In genomic region chr17:47144996-47145395, GRCm38 (mm10) we compare ENCODE assay signal across 10 mouse cellular contexts.
A peak's percentile ranks its signal among the peaks of the same experiment; 100 is the strongest.
DNase-seq lines count a peak whose midpoint lies in the region; ATAC-seq and TF ChIP-seq lines count a peak whose summit lies in the region.
"Had no signal": no experiment of that assay in that cellular context is flagged by ENCODE, and none has a peak within 500 bp of the region (broad histone marks: within the 10 kb centered on the region; RNA-seq: fewer than 3 reads in every experiment).

No protein-coding gene starts in this region.

- H3K4me3 ChIP-seq in layer of hippocampus, adult 2 months: peak overlapping the region; percentile 83
- H3K4me3 ChIP-seq in stomach, embryonic 15.5 days (replicated peaks): no peak overlapping the region
- H3K4me3 ChIP-seq in stomach, postnatal 0 days (ENCODE audit: low read depth, low read length): no peak overlapping the region
- H3K4me3 ChIP-seq in forebrain, postnatal 0 days (ENCODE audit: low read depth, low read length): 0 out of 2 replicates have a peak overlapping the region, but pooled peaks have one; percentile 66
- no peak overlapping the region for H3K4me3 ChIP-seq in stomach, embryonic 16.5 days (replicated peaks; ENCODE audit: low read length)

- H3K4me2 ChIP-seq in stomach, embryonic 15.5 days: no peak overlapping the region
- no peak overlapping the region for H3K4me2 ChIP-seq in stomach, postnatal 0 days (replicated peaks; ENCODE audit: low read depth)
- H3K4me2 ChIP-seq in forebrain, postnatal 0 days (ENCODE audit: low read depth): peak overlapping the region; percentile 78
- peak overlapping the region; percentile 82; the same call in 1 of the 2 replicates for H3K4me2 ChIP-seq in stomach, embryonic 16.5 days (ENCODE audit: low read depth, low read length)

- no peak for TF ChIP-seq EP300 in stomach, postnatal 0 days (optimal IDR thresholded peaks at IDR 0.05)

- no peak for ATAC-seq in stomach, embryonic 15.5 days (ENCODE audit: insufficient read depth, low FRiP score, low read depth)
- ATAC-seq in stomach, postnatal 0 days (ENCODE audit: low FRiP score, low TSS enrichment): no peak
- ATAC-seq in forebrain, postnatal 0 days: no peak
- ATAC-seq in stomach, embryonic 16.5 days (ENCODE audit: insufficient read depth, low FRiP score): no peak

- H3K4me1 ChIP-seq in stomach, embryonic 15.5 days: peaks cover 42% of the 10 kb centered on the region
- peaks cover 5% of the 10 kb centered on the region; the same call in 1 of the 2 replicates for H3K4me1 ChIP-seq in stomach, postnatal 0 days (replicated peaks; ENCODE audit: control insufficient read depth, insufficient read depth)
- peaks cover 26% of the 10 kb centered on the region for H3K4me1 ChIP-seq in forebrain, postnatal 0 days (ENCODE audit: insufficient read depth)
- peaks cover 45% of the 10 kb centered on the region for H3K4me1 ChIP-seq in stomach, embryonic 16.5 days (ENCODE audit: control insufficient read depth, insufficient read depth, low read length)

- H3K9ac ChIP-seq in stomach, embryonic 15.5 days: no peak overlapping the region
- H3K9ac ChIP-seq in stomach, postnatal 0 days (ENCODE audit: low read length): no peak overlapping the region
- no peak overlapping the region for H3K9ac ChIP-seq in forebrain, postnatal 0 days
- no peak overlapping the region for H3K9ac ChIP-seq in stomach, embryonic 16.5 days (ENCODE audit: low read length)
- H3K9ac ChIP-seq: liver, embryonic 14.5 days had no signal

- no peaks in the 10 kb centered on the region for H3K9me3 ChIP-seq in stomach, embryonic 15.5 days
- no peaks in the 10 kb centered on the region for H3K9me3 ChIP-seq in stomach, postnatal 0 days (ENCODE audit: control insufficient read depth, low read length)
- no peaks in the 10 kb centered on the region for H3K9me3 ChIP-seq in forebrain, postnatal 0 days (ENCODE audit: low read length)
- no peaks in the 10 kb centered on the region for H3K9me3 ChIP-seq in stomach, embryonic 16.5 days (replicated peaks; ENCODE audit: control insufficient read depth, low read length)
- H3K9me3 ChIP-seq: G1E had no signal

- H3K36me3 ChIP-seq in stomach, embryonic 15.5 days: no peaks in the 10 kb centered on the region
- H3K36me3 ChIP-seq in stomach, postnatal 0 days (ENCODE audit: control insufficient read depth, insufficient read depth, low read length): no peaks in the 10 kb centered on the region
- no peaks in the 10 kb centered on the region for H3K36me3 ChIP-seq in forebrain, postnatal 0 days (ENCODE audit: insufficient read depth)
- H3K36me3 ChIP-seq in stomach, embryonic 16.5 days (ENCODE audit: control insufficient read depth, insufficient read depth, low read length): no peaks in the 10 kb centered on the region
- H3K36me3 ChIP-seq: G1E had no signal

- no peaks in the 10 kb centered on the region for H3K27me3 ChIP-seq in stomach, embryonic 15.5 days (replicated peaks)
- H3K27me3 ChIP-seq in stomach, postnatal 0 days (ENCODE audit: control insufficient read depth, insufficient read depth, low read length): no peaks in the 10 kb centered on the region
- H3K27me3 ChIP-seq in forebrain, postnatal 0 days (ENCODE audit: insufficient read depth, low read length): no peaks in the 10 kb centered on the region
- H3K27me3 ChIP-seq in stomach, embryonic 16.5 days (ENCODE audit: control insufficient read depth, insufficient read depth, low read length): no peaks in the 10 kb centered on the region

- TF ChIP-seq CTCF in layer of hippocampus, adult 2 months (conservative IDR thresholded peaks at IDR 0.05): no peak
- no peak for TF ChIP-seq CTCF in stomach, postnatal 0 days (IDR thresholded peaks at IDR 0.05; ENCODE audit: low read depth)
- no peak for TF ChIP-seq CTCF in forebrain, postnatal 0 days (IDR thresholded peaks at IDR 0.05; ENCODE audit: low read depth)

- peak overlapping the region; percentile 72 for H3K27ac ChIP-seq in layer of hippocampus, adult 2 months
- 0 out of 2 replicates have a peak overlapping the region, but pooled peaks have one; percentile 4 for H3K27ac ChIP-seq in stomach, embryonic 15.5 days
- no peak overlapping the region; the same call in 1 of the 2 replicates for H3K27ac ChIP-seq in stomach, postnatal 0 days (replicated peaks)
- 0 out of 2 replicates have a peak overlapping the region, but pooled peaks have one; percentile 57 for H3K27ac ChIP-seq in forebrain, postnatal 0 days (ENCODE audit: low read depth, low read length)
- peak overlapping the region; percentile 43; the same call in 1 of the 2 replicates for H3K27ac ChIP-seq in stomach, embryonic 16.5 days (ENCODE audit: low read length)
- H3K27ac ChIP-seq: liver, embryonic 14.5 days had no signal

- WGBS in stomach, embryonic 15.5 days: 78% methylated on average over 9 of the region's 9 CpGs
- WGBS in stomach, postnatal 0 days: 57% methylated on average over 9 of the region's 9 CpGs
- 71% methylated on average over 9 of the region's 9 CpGs for WGBS in forebrain, postnatal 0 days
- 72% methylated on average over 9 of the region's 9 CpGs for WGBS in stomach, embryonic 16.5 days

- no peak for DNase-seq in layer of hippocampus, adult 2 months (ENCODE audit: low spot score in 2 of 2)
- DNase-seq in layer of hippocampus, postnatal 25 days (ENCODE audit: extremely low spot score in 1 of 2, low spot score in 1 of 2): no peak
- DNase-seq in stomach, postnatal 0 days (ENCODE audit: low spot score): no peak
- no peak for DNase-seq in forebrain, postnatal 0 days
- DNase-seq in retina, embryonic 14.5 days (ENCODE audit: low spot score): no peak
- DNase-seq: embryo, embryonic 11 days had no signal

Comparison
In these comparisons a context has a peak if more than half of its experiments do, and no peak if none do; other contexts are left out.
1. H3K4me2 ChIP-seq: peak in forebrain, postnatal 0 days (single experiment) and stomach, embryonic 16.5 days (single experiment); none in stomach, embryonic 15.5 days (single experiment) and stomach, postnatal 0 days (single experiment).
2. H3K4me3 ChIP-seq: peak in layer of hippocampus, adult 2 months (single experiment) and forebrain, postnatal 0 days (single experiment); none in stomach, embryonic 15.5 days (single experiment), stomach, postnatal 0 days (single experiment) and stomach, embryonic 16.5 days (single experiment).